Mouse (Mus musculus) gastrocnemius, adult 8-10 months (tissue): ENCODE measurements around the gene Mat2b. TPM values are rescaled to one million over a fixed set of nuclear protein-coding genes. Genes with fewer than 3 reads are reported as not detected.

Experiments
- DNase-seq, 2 experiments: peaks; one replicate each; pipeline ENCODE4 v3.0.0; 2022; ENCODE audit warnings: low spot score in 2 of 2
- total RNA-seq, 4 experiments: library from RNA; stranded (reverse); gene quantifications; 2 replicates each; pipeline ENCODE4 v1.2.4; 2022

The Mat2b gene
- total RNA-seq, 4 experiments from 2014 or later = 58.9 to 73.5 (median 64.8) TPM

- no peak for DNase-seq
Measured at GRCm38 (mm10) chr11:40675014-40675730, 19.8 kb downstream of the Mat2b start.

GRCm38 (mm10) chr11:40649726-40650445, 45.1 kb downstream of the Mat2b start:
- no peak for DNase-seq

GRCm38 (mm10) chr11:40647246-40647645, 47.8 kb downstream of the Mat2b start:
- DNase-seq = no peak

Other genes with a start within 250 kb of the Mat2b start
- gene Hmmr, start 38.2 kb upstream of the Mat2b start, total RNA-seq = not detected
- 10 to 100 TPM; 13.1 to 14.5 (median 13.6) TPM for gene Nudcd2, start 38.5 kb upstream of the Mat2b start, total RNA-seq
- 100 to 1,000 TPM; 680 to 812 (median 716) TPM for gene Ccng1, start 60.1 kb upstream of the Mat2b start, total RNA-seq